Mouse (Mus musculus) olfactory bulb, adult 2 months (tissue): ENCODE data around the gene Rplp0.

ENCODE experiments used
- CTCF ChIP-seq: fragments of 200-500 bp; IDR thresholded peaks from 2 replicates; pipeline ENCODE4 v1.5.1; 2012; ENCODE audit warnings: low read depth, mild to moderate bottlenecking, low read length, moderate library complexity; ENCODE audit not compliant: insufficient read depth
- POLR2A ChIP-seq: fragments of 200-500 bp; IDR thresholded peaks from 2 replicates; pipeline ENCODE4 v1.6.1; 2012; ENCODE audit warnings: mild to moderate bottlenecking, low read depth, low read length, moderate library complexity; ENCODE audit not compliant: insufficient read depth

DNA sequence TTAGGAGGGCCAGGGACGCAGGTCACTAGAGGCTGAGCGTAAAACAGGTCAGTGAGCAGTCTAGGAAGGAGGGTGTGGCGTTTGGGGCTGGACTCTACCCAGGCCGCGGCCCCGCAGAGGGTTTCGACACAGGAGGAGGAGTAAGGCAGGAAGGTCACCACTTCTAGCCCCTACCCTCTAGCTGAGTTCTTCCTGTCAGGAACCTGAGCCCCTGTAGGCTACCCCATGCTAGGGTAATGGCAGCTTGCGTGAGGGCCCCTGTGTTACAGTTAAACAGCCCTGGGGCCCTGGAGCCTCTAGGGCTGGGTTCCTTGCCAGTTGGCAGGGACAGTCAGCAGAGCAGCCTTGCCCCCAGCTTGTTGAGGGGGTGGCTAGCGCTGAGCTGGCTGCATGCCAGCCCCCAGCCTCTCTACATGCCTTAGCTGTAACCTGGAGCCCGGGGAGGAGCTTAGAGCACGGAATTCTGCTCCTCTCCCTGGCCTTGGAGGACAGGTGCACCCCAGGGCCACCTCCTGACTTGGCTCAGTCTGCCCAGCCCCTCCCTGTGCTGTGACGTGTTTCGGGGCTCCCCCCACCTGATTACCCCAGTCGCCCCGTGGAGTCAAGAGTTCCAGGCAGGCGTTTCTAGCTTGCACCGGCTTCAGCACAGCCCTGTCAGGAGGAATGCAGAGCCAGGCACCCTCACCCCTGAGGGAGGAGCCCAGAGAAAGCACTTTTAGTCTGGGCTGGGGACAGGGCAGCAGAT lies 15.6 kb upstream of the Rplp0 start:
- TF ChIP-seq POLR2A, result no peak
- no peak for TF ChIP-seq CTCF
